Mouse (Mus musculus): ENCODE results near the gene 1110008P14Rik.

DNA sequence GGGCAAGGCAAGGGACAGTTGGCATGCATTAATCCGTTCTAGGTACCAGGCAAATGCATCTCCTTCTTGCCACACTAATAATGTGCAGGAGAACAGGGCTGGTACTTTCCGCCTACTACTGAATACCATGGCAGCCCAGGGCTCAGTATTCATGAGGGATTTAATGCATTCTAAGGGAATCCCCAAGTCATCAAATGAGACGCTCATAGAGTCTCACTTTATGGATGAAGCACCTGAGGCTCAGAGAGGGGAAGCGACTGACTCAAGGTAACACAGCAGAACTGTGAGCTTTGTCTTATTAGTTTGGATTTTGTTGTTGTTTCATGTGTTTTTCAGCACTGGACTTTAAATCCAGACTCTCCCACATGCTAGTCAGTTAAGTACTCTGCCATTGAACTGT, 39.7 kb downstream of the 1110008P14Rik start:
- TF ChIP-seq CTCF (IDR thresholded peaks at IDR 0.05; ENCODE audit: low read depth) (no peak), EP300 (optimal IDR thresholded peaks at IDR 0.05) (no peak)
